Mouse (Mus musculus) liver, embryonic 15.5 days (tissue): Measurements from ENCODE around the gene Atm. TPM values are rescaled to one million over a fixed set of nuclear protein-coding genes. Genes with fewer than 3 reads are reported as not detected.

Experiments used
- microRNA-seq: library from miRNA; unstranded; fragments of <30 nt; microRNA quantifications from one replicate; pipeline ENCODE4, GENCODE M21; 2016
- polyA plus RNA-seq: library from polyadenylated mRNA; unstranded; fragments of >200 nt; fragmentation: Nextera tagmentation; extraction: Ambion mirVana; gene quantifications from 2 replicates; pipeline ENCODE4 v1.2.1, GENCODE M21; 2015

Atm gene
- polyA plus RNA-seq, 1 experiment from 2014 or later, result 2.5 TPM

Small RNAs within 50 kb of the gene (microRNA-seq; reads per million reads assigned to microRNA genes)
- gene Mir130c, result not detected

Other genes starting within 250 kb of the Atm start
- 0.35 and 0.47 TPM in 2 replicates for gene Exph5, start 235.1 kb downstream of the Atm start, polyA plus RNA-seq
- 4.1 and 5.1 TPM in 2 replicates for gene Kdelc2, start 152.7 kb downstream of the Atm start, polyA plus RNA-seq
- gene 4930550C14Rik, start 134.4 kb downstream of the Atm start, polyA plus RNA-seq, result 0.66 and 0.88 TPM in 2 replicates
- 6.9 and 7.5 TPM in 2 replicates for gene Npat, start 307 bp upstream of the Atm start, polyA plus RNA-seq
- gene Acat1, start 73.6 kb upstream of the Atm start, polyA plus RNA-seq, result 107 and 123 TPM in 2 replicates
- gene Cul5, start 133.3 kb upstream of the Atm start, polyA plus RNA-seq, result 10.0 and 11.6 TPM in 2 replicates
- gene Rab39, start 169.5 kb upstream of the Atm start, polyA plus RNA-seq, result 0.71 and 0.84 TPM in 2 replicates
- gene Slc35f2, start 234.8 kb upstream of the Atm start, polyA plus RNA-seq, result 0.26 and 0.33 TPM in 2 replicates